15 mouse cellular contexts compared by ENCODE assay signal in the genomic region with DNA sequence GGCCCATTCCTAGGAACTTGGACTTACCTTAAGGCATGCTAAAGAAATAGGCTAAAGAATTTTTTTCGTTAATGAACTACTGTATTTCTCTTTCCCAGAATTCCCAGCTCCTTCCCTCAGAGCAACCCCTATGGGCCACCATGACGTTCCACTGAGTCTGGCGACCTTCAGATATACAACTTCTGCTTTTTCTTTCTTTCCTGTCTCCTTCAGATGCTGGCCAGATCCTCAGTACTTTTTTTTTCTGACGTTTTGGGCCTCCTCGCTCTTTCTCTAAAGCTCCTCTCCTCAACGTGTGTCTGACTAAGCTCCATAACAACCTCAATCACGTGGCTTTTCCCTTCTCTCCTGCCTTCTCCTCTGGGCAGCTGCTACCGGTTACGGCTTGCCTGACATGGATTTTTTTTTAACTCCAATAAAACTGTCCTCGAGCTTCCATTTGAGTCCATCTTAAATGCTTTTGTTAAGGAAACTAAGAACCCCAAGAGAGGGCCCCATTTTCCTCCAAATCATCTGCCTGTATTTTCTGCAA. TPM values are rescaled to one million over a fixed set of nuclear protein-coding genes. Genes with fewer than 3 reads are reported as not detected.
DNase-seq lines count a peak whose midpoint lies in the region; ATAC-seq lines count a peak whose summit lies in the region.
"Had no signal": no experiment of that assay in that cellular context is flagged by ENCODE, and none has a peak within 500 bp of the region (broad histone marks: within the 10 kb centered on the region; RNA-seq: fewer than 3 reads in every experiment).

No protein-coding gene starts in this region.

- 34% methylated on average over 10 of the region's 10 CpGs for WGBS in hindbrain, embryonic 15.5 days
- 28% methylated on average over 10 of the region's 10 CpGs for WGBS in hindbrain, embryonic 16.5 days
- 36% methylated on average over 10 of the region's 10 CpGs for WGBS in forebrain, embryonic 14.5 days
- WGBS in midbrain, embryonic 14.5 days, result 34% methylated on average over 10 of the region's 10 CpGs

- no peaks in the 10 kb centered on the region for H3K9me3 ChIP-seq in hindbrain, embryonic 15.5 days
- no peaks in the 10 kb centered on the region for H3K9me3 ChIP-seq in hindbrain, embryonic 16.5 days (ENCODE audit: control insufficient read depth, low read length)
- H3K9me3 ChIP-seq in forebrain, embryonic 14.5 days (replicated peaks; ENCODE audit: control insufficient read depth, low read length), result no peaks in the 10 kb centered on the region
- H3K9me3 ChIP-seq in midbrain, embryonic 14.5 days (ENCODE audit: control insufficient read depth, low read length), result no peaks in the 10 kb centered on the region
- H3K9me3 ChIP-seq: liver, embryonic 15.5 days had no signal

- H3K4me2 ChIP-seq in hindbrain, embryonic 15.5 days, result no peak overlapping the region
- H3K4me2 ChIP-seq in hindbrain, embryonic 16.5 days (ENCODE audit: low read length), result no peak overlapping the region
- 0 out of 2 replicates have a peak overlapping the region, but pooled peaks have one; percentile 3 for H3K4me2 ChIP-seq in forebrain, embryonic 14.5 days (ENCODE audit: low read length)
- no peak overlapping the region for H3K4me2 ChIP-seq in midbrain, embryonic 14.5 days (ENCODE audit: low read length)
- H3K4me2 ChIP-seq: liver, embryonic 15.5 days had no signal

- H3K27ac ChIP-seq in hindbrain, embryonic 15.5 days (replicated peaks), result no peak overlapping the region
- H3K27ac ChIP-seq in hindbrain, embryonic 16.5 days (ENCODE audit: low read depth, low read length), result no peak overlapping the region
- H3K27ac ChIP-seq in forebrain, embryonic 14.5 days (ENCODE audit: low read depth, low read length), result peak overlapping the region; percentile 48; the same call in 1 of the 2 replicates
- H3K27ac ChIP-seq in midbrain, embryonic 14.5 days (replicated peaks; ENCODE audit: low read depth, low read length), result no peak overlapping the region; the same call in 1 of the 2 replicates
- H3K27ac ChIP-seq: liver, embryonic 15.5 days had no signal

- H3K27me3 ChIP-seq in hindbrain, embryonic 15.5 days, result peaks cover 34% of the 10 kb centered on the region
- H3K27me3 ChIP-seq in hindbrain, embryonic 16.5 days (replicated peaks; ENCODE audit: control insufficient read depth, insufficient read depth, low read length), result peaks cover 13% of the 10 kb centered on the region; the same call in 1 of the 2 replicates
- H3K27me3 ChIP-seq in forebrain, embryonic 14.5 days (replicated peaks; ENCODE audit: control insufficient read depth, insufficient read depth, low read length), result 0 out of 2 replicates have a peak, but pooled peaks cover 5% of the 10 kb centered on the region
- H3K27me3 ChIP-seq in midbrain, embryonic 14.5 days (ENCODE audit: control insufficient read depth, insufficient read depth, low read length), result peaks cover 12% of the 10 kb centered on the region; the same call in 1 of the 2 replicates

- no peak overlapping the region for H3K4me3 ChIP-seq in hindbrain, embryonic 15.5 days
- no peak overlapping the region for H3K4me3 ChIP-seq in hindbrain, embryonic 16.5 days (ENCODE audit: low read length)
- H3K4me3 ChIP-seq in forebrain, embryonic 14.5 days (ENCODE audit: low read depth, low read length), result no peak overlapping the region
- no peak overlapping the region for H3K4me3 ChIP-seq in midbrain, embryonic 14.5 days (replicated peaks; ENCODE audit: low read depth, low read length)
- H3K4me3 ChIP-seq: erythroblast, embryonic 14.5 days; liver, embryonic 15.5 days had no signal

- H3K36me3 ChIP-seq in hindbrain, embryonic 15.5 days, result no peaks in the 10 kb centered on the region
- no peaks in the 10 kb centered on the region for H3K36me3 ChIP-seq in hindbrain, embryonic 16.5 days (ENCODE audit: control insufficient read depth, insufficient read depth, low read length)
- H3K36me3 ChIP-seq in forebrain, embryonic 14.5 days (ENCODE audit: control insufficient read depth, insufficient read depth, low read length), result no peaks in the 10 kb centered on the region
- no peaks in the 10 kb centered on the region for H3K36me3 ChIP-seq in midbrain, embryonic 14.5 days (ENCODE audit: control insufficient read depth, insufficient read depth, low read length)
- H3K36me3 ChIP-seq: liver, embryonic 15.5 days had no signal

- no peak overlapping the region for H3K9ac ChIP-seq in hindbrain, embryonic 15.5 days
- H3K9ac ChIP-seq in hindbrain, embryonic 16.5 days (ENCODE audit: low read depth, low read length), result no peak overlapping the region
- no peak overlapping the region for H3K9ac ChIP-seq in forebrain, embryonic 14.5 days (ENCODE audit: low read length)
- H3K9ac ChIP-seq in midbrain, embryonic 14.5 days (replicated peaks; ENCODE audit: low read length), result no peak overlapping the region
- H3K9ac ChIP-seq: liver, embryonic 15.5 days had no signal

- H3K4me1 ChIP-seq in hindbrain, embryonic 15.5 days (replicated peaks), result peaks cover 12% of the 10 kb centered on the region
- H3K4me1 ChIP-seq in hindbrain, embryonic 16.5 days (ENCODE audit: control insufficient read depth, insufficient read depth, low read depth, low read length), result no peaks in the 10 kb centered on the region; the same call in 1 of the 2 replicates
- peaks cover 6% of the 10 kb centered on the region; the same call in 1 of the 2 replicates for H3K4me1 ChIP-seq in forebrain, embryonic 14.5 days (ENCODE audit: control insufficient read depth, insufficient read depth, low read length)
- peaks cover 8% of the 10 kb centered on the region for H3K4me1 ChIP-seq in midbrain, embryonic 14.5 days (ENCODE audit: control insufficient read depth, insufficient read depth, low read length)
- H3K4me1 ChIP-seq: liver, embryonic 15.5 days had no signal

- DNase-seq in MEL-GATA-1-ER (ENCODE audit: extremely low read depth, low read depth), result peak; percentile 64
- no peak for DNase-seq in forebrain, embryonic 14.5 days (ENCODE audit: low spot score)
- peak; percentile 27 for DNase-seq in midbrain, embryonic 14.5 days
- no peak for DNase-seq in gastrocnemius, postnatal 10 days
- DNase-seq in thymus, postnatal 14 days, result no peak
- DNase-seq in layer of hippocampus, adult 9-10 months (ENCODE audit: low spot score), result no peak
- DNase-seq: cerebellum, adult 11-12 months; right cerebral cortex, postnatal 4 days; thymus, adult 2 months had no signal

- peak; percentile 15; the same call in 1 of the 2 replicates for ATAC-seq in hindbrain, embryonic 15.5 days (ENCODE audit: low FRiP score, low read depth)
- no peak for ATAC-seq in hindbrain, embryonic 16.5 days
- peak; percentile 19; the same call in 1 of the 2 replicates for ATAC-seq in forebrain, embryonic 14.5 days
- no peak for ATAC-seq in midbrain, embryonic 14.5 days (ENCODE audit: low FRiP score, low TSS enrichment)

RNA-seq across cellular contexts. Expression of gene Cdx4, which starts 33.3 kb away (rescaled TPM):
- polyA plus RNA-seq in hindbrain, embryonic 15.5 days (2015; fragmentation: Nextera tagmentation; extraction: Ambion mirVana), result not detected in 2 replicates
- not detected in 2 replicates for polyA plus RNA-seq in hindbrain, embryonic 16.5 days (2015; fragmentation: Nextera tagmentation; extraction: Ambion mirVana)
- polyA plus RNA-seq in forebrain, embryonic 14.5 days (2014; fragmentation: Nextera tagmentation; extraction: Ambion mirVana), result not detected in 2 replicates
- polyA plus RNA-seq in midbrain, embryonic 14.5 days (2014; fragmentation: Nextera tagmentation; extraction: Ambion mirVana), result not detected in 2 replicates
- total RNA-seq in gastrocnemius, postnatal 10 days (2021), result not detected
- polyA plus RNA-seq: erythroblast, embryonic 14.5 days; heart, postnatal 0 days; liver, embryonic 15.5 days; neural tube, embryonic 11.5 days; thymus, adult 2 months had no signal

Comparison
In these comparisons a context has a peak if more than half of its experiments do, and no peak if none do; other contexts are left out.
1. ATAC-seq: peak in hindbrain, embryonic 15.5 days (single experiment) and forebrain, embryonic 14.5 days (single experiment); none in hindbrain, embryonic 16.5 days (single experiment) and midbrain, embryonic 14.5 days (single experiment).
2. DNase-seq: peak in MEL-GATA-1-ER (single experiment) and midbrain, embryonic 14.5 days (single experiment); none in forebrain, embryonic 14.5 days (single experiment), gastrocnemius, postnatal 10 days (single experiment), thymus, postnatal 14 days (single experiment) and layer of hippocampus, adult 9-10 months (single experiment).